Mouse (Mus musculus): Measurements from ENCODE around the gene Med31.

Gene Med31

GRCm38 (mm10) chr11:72215410-72215797 is at the start of gene Med31:
Gene Med31 (minus strand): TSS chr11:72215592.
- no peak for DNase-seq (ENCODE audit: low spot score)

GRCm38 (mm10) chr11:72256441-72256840 is 41.0 kb upstream of the Med31 start:
- no peak for DNase-seq (ENCODE audit: low spot score)

GRCm38 (mm10) chr11:72255629-72256028 is 40.2 kb upstream of the Med31 start:
- DNase-seq (ENCODE audit: low spot score): no peak

- DNase-seq (ENCODE audit: low spot score): no peak
Observed at GRCm38 (mm10) chr11:72245196-72245753, 29.9 kb upstream of the Med31 start.

- DNase-seq (ENCODE audit: low spot score): no peak
Observed at GRCm38 (mm10) chr11:72240062-72240860, 24.9 kb upstream of the Med31 start.

- no peak for DNase-seq (ENCODE audit: low spot score)
Observed at GRCm38 (mm10) chr11:72234013-72234412, 18.6 kb upstream of the Med31 start.

GRCm38 (mm10) chr11:72232991-72233390 is 17.6 kb upstream of the Med31 start:
- no peak for DNase-seq (ENCODE audit: low spot score)

- no peak for DNase-seq (ENCODE audit: low spot score)
Observed at GRCm38 (mm10) chr11:72232068-72232467, 16.7 kb upstream of the Med31 start.

- no peak for DNase-seq (ENCODE audit: low spot score)
Observed at GRCm38 (mm10) chr11:72228513-72228912, 13.1 kb upstream of the Med31 start.

- DNase-seq (ENCODE audit: low spot score): no peak
Observed at GRCm38 (mm10) chr11:72226901-72227300, 11.5 kb upstream of the Med31 start.

- DNase-seq (ENCODE audit: low spot score): no peak
Observed at GRCm38 (mm10) chr11:72226020-72226791, 10.8 kb upstream of the Med31 start.

- DNase-seq (ENCODE audit: low spot score): peak; percentile 34
Observed at GRCm38 (mm10) chr11:72224865-72225264, 9.5 kb upstream of the Med31 start.

- DNase-seq (ENCODE audit: low spot score): no peak
Observed at GRCm38 (mm10) chr11:72223414-72223813, 8.0 kb upstream of the Med31 start.

- peak; percentile 37 for DNase-seq (ENCODE audit: low spot score)
Observed at GRCm38 (mm10) chr11:72221278-72221677, 5.9 kb upstream of the Med31 start.

- DNase-seq (ENCODE audit: low spot score): no peak
Observed at GRCm38 (mm10) chr11:72217116-72217515, 1.7 kb upstream of the Med31 start.

- DNase-seq (ENCODE audit: low spot score): peak; percentile 96
Observed at GRCm38 (mm10) chr11:72214591-72215409, 592 bp downstream of the Med31 start.

GRCm38 (mm10) chr11:72207834-72208377 is 7.5 kb downstream of the Med31 start:
- DNase-seq (ENCODE audit: low spot score): peak; percentile 50

GRCm38 (mm10) chr11:72207204-72207833 is 8.1 kb downstream of the Med31 start, which contains the start of the genes 4933427D14Rik and Txndc17:
Gene 4933427D14Rik (minus strand): TSS chr11:72207459.
Gene Txndc17 (plus strand): TSS chr11:72207547.
- DNase-seq (ENCODE audit: low spot score): peak; percentile 93

- DNase-seq (ENCODE audit: low spot score): peak; percentile 36
Observed at GRCm38 (mm10) chr11:72206341-72207203, 8.8 kb downstream of the Med31 start, which contains the start of gene Gm43951. Gene Gm43951 (minus strand): TSS chr11:72206840.

- DNase-seq (ENCODE audit: low spot score): no peak
Observed at GRCm38 (mm10) chr11:72205256-72205655, 10.1 kb downstream of the Med31 start.

Data from yolk sac, embryonic 10.5 days (tissue).